8 mouse cellular contexts compared by ENCODE assay signal in the genomic region with DNA sequence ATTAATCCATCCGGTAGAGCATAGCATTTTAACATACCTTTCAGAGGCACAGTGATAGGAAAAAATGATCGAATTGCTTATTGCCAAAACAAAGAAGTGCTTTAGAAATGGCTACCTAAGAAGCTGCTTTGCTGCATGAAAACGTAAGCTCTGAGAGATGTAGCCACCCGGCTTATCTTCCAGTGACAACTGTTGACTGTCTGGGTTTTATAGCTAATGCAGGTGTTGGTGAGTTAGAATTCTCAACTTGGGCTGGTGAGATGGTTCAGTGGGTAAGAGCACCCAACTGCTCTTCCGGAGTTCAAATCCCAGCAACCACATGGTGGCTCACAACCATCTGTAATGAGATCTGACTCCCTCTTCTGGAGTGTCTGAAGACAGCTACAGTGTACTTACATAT. TPM values are rescaled to one million over a fixed set of nuclear protein-coding genes. Genes with fewer than 3 reads are reported as not detected.
A peak's percentile ranks its signal among the peaks of the same experiment; 100 is the strongest.
DNase-seq lines count a peak whose midpoint lies in the region; ATAC-seq and TF ChIP-seq lines count a peak whose summit lies in the region.
"Not testable (repeated sequence)": the region's sequence is repeated elsewhere in the genome, so short reads cannot be mapped to it uniquely, and the experiment has no call there.

No protein-coding gene starts in this region.

- H3K9me3 ChIP-seq in MEL (replicated peaks; ENCODE audit: insufficient read depth, low read length); liver, embryonic 11.5 days (ENCODE audit: control insufficient read depth, low read length); liver, embryonic 13.5 days (replicated peaks); liver, embryonic 14.5 days (ENCODE audit: control insufficient read depth, low read length): not testable (repeated sequence)

- 78% methylated on average over 5 of the region's 5 CpGs for WGBS in liver, embryonic 11.5 days
- 54% methylated on average over 5 of the region's 5 CpGs for WGBS in liver, embryonic 13.5 days (ENCODE audit: insufficient replicate concordance)
- 53% methylated on average over 5 of the region's 5 CpGs for WGBS in liver, embryonic 14.5 days (ENCODE audit: insufficient replicate concordance)

- not testable (repeated sequence) for H3K27me3 ChIP-seq in MEL (ENCODE audit: control insufficient read depth in 1 of 2, insufficient read depth in 2 of 2, low read length in 2 of 2); liver, embryonic 11.5 days (replicated peaks; ENCODE audit: control insufficient read depth, insufficient read depth, low read length); liver, embryonic 13.5 days; liver, embryonic 14.5 days (ENCODE audit: control insufficient read depth, insufficient read depth, low read length)

- TF ChIP-seq RAD21 in MEL (IDR thresholded peaks at IDR 0.05; ENCODE audit: low read depth, low read length), result not testable (repeated sequence)

- not testable (repeated sequence) for H3K4me3 ChIP-seq in MEL (ENCODE audit: control insufficient read depth in 1 of 2, insufficient read depth in 1 of 2, low read depth in 2 of 2, low read length in 2 of 2); liver, embryonic 11.5 days (ENCODE audit: low read depth, low read length); liver, embryonic 13.5 days (replicated peaks); liver, embryonic 14.5 days (ENCODE audit: insufficient read depth in 1 of 2, low read depth in 2 of 2, low read length in 2 of 2)

- H3K9ac ChIP-seq in MEL (ENCODE audit: control insufficient read depth, low read depth, low read length, poor library complexity, severe bottlenecking); liver, embryonic 11.5 days (ENCODE audit: low read depth, low read length); liver, embryonic 13.5 days; liver, embryonic 14.5 days (replicated peaks): not testable (repeated sequence)

- not testable (repeated sequence) for TF ChIP-seq POLR2A in MEL (IDR thresholded peaks at IDR 0.05; ENCODE audit: control insufficient read depth in 1 of 2, insufficient read depth in 1 of 2, low read depth in 1 of 2, low read length in 2 of 2, poor library complexity in 1 of 2)

- 0 out of 2 replicates have a peak, but pooled peaks have one; percentile 41 for ATAC-seq in liver, embryonic 11.5 days (replicated peaks; ENCODE audit: low FRiP score)
- ATAC-seq in liver, embryonic 13.5 days (ENCODE audit: low read depth); liver, embryonic 14.5 days (ENCODE audit: insufficient read depth): not testable (repeated sequence)
- ATAC-seq in megakaryocyte progenitor cell, adult 5-6 weeks (replicated peaks; ENCODE audit: poor library complexity), result peak; percentile 72
- ATAC-seq in megakaryocyte-erythroid progenitor cell, adult 5-6 weeks (replicated peaks; ENCODE audit: low FRiP score, low TSS enrichment, poor library complexity, severe bottlenecking), result peak; percentile 88

- not testable (repeated sequence) for H3K27ac ChIP-seq in MEL (ENCODE audit: control insufficient read depth, low read depth, low read length); liver, embryonic 11.5 days (ENCODE audit: low read depth, low read length); liver, embryonic 13.5 days; liver, embryonic 14.5 days

- H3K79me2 ChIP-seq in MEL (ENCODE audit: control insufficient read depth, insufficient read depth, low read length, poor library complexity), result not testable (repeated sequence)

- TF ChIP-seq CTCF in MEL (IDR thresholded peaks at IDR 0.05 in 2 of 3, conservative IDR thresholded peaks at IDR 0.05 in 1 of 3; ENCODE audit: control insufficient read depth in 1 of 3, insufficient read depth in 1 of 3, low read depth in 2 of 3, low read length in 3 of 3, poor library complexity in 1 of 3, severe bottlenecking in 1 of 3); liver, embryonic 14.5 days (IDR thresholded peaks at IDR 0.05; ENCODE audit: low read depth): not testable (repeated sequence)

- peak; percentile 21 for DNase-seq in MEL (ENCODE audit: low read depth, low spot score)
- DNase-seq in c-Kit-positive CD71-positive TER-119-negative erythroid progenitor cells, embryonic 14.5 days (ENCODE audit: low read depth), result peak; percentile 19
- peak; percentile 8 for DNase-seq in c-Kit-positive CD71-positive TER-119-positive erythroid progenitor cells, embryonic 14.5 days (ENCODE audit: low spot score)
- DNase-seq in liver, embryonic 11.5 days (ENCODE audit: low spot score), result not testable (repeated sequence)
- DNase-seq in liver, embryonic 13.5 days, result peak; percentile 5
- DNase-seq in liver, embryonic 14.5 days (ENCODE audit: low read depth in 3 of 3, low spot score in 3 of 3), result peak in 2 of 3 experiments; percentile 4

- TF ChIP-seq EP300 in MEL (IDR thresholded peaks at IDR 0.05; ENCODE audit: low read depth in 1 of 2, low read length in 2 of 2); liver, embryonic 14.5 days (IDR thresholded peaks at IDR 0.05; ENCODE audit: low read depth): not testable (repeated sequence)

- not testable (repeated sequence) for H3K4me2 ChIP-seq in liver, embryonic 11.5 days; liver, embryonic 13.5 days; liver, embryonic 14.5 days (ENCODE audit: low read depth)

- not testable (repeated sequence) for H3K36me3 ChIP-seq in MEL (ENCODE audit: control insufficient read depth in 1 of 2, insufficient read depth in 2 of 2, low read length in 2 of 2); liver, embryonic 11.5 days (ENCODE audit: control insufficient read depth, insufficient read depth, low read length); liver, embryonic 13.5 days; liver, embryonic 14.5 days (replicated peaks; ENCODE audit: control insufficient read depth, insufficient read depth, low read depth)

- not testable (repeated sequence) for H3K4me1 ChIP-seq in MEL (ENCODE audit: control insufficient read depth in 1 of 2, insufficient read depth in 2 of 2, low read length in 2 of 2); liver, embryonic 11.5 days (replicated peaks; ENCODE audit: control insufficient read depth, insufficient read depth, low read length); liver, embryonic 13.5 days (replicated peaks); liver, embryonic 14.5 days (replicated peaks; ENCODE audit: control insufficient read depth in 2 of 2, insufficient read depth in 2 of 2, low read length in 1 of 2)

TF ChIP-seq in MEL, 35 proteins besides CTCF, POLR2A, EP300 and RAD21:
- 0 out of 2 replicates have a peak, but pooled peaks have one; percentile 4 for TF ChIP-seq GATA1 (IDR thresholded peaks at IDR 0.05; ENCODE audit: low read depth, low read length)

RNA-seq across cellular contexts. Expression of gene Mnat1, which starts 27.5 kb away (rescaled TPM):
- 29.4 and 31.4 TPM in 2 replicates for total RNA-seq in MEL (2012; rRNA removed)
- polyA plus RNA-seq in MEL (2012; ENCODE audit: insufficient read depth in 1 of 2, insufficient read length in 2 of 2, low read depth in 1 of 2, low replicate concordance in 2 of 2, missing spikeins in 1 of 2), result 10 to 100 TPM in 1 of 2 experiments, not detected in 1; 36.9 TPM
- polyA plus RNA-seq in liver, embryonic 11.5 days (2014; fragmentation: Nextera tagmentation; extraction: Ambion mirVana), result 30.5 and 31.4 TPM in 2 replicates
- 11.9 TPM in 2 replicates for polyA plus RNA-seq in liver, embryonic 13.5 days (2015; fragmentation: Nextera tagmentation; extraction: Ambion mirVana)
- polyA plus RNA-seq in liver, embryonic 14.5 days (2012; rRNA removed), result 4.3 and 6.7 TPM in 2 replicates
- polyA plus RNA-seq in liver, embryonic 14.5 days (2014; fragmentation: Nextera tagmentation; extraction: Ambion mirVana), result 11.8 and 12.4 TPM in 2 replicates
- 29.2 and 35.0 TPM in 2 replicates for total RNA-seq in megakaryocyte progenitor cell, adult 5-6 weeks (2015)
- total RNA-seq in megakaryocyte progenitor cell, adult 5-6 weeks (2017), result 39.6 and 52.3 TPM in 2 replicates
- 18.2 and 20.9 TPM in 2 replicates for total RNA-seq in megakaryocyte-erythroid progenitor cell, adult 5-6 weeks (2014; fragmentation: Nextera tagmentation)
- total RNA-seq in megakaryocyte-erythroid progenitor cell, adult 5-6 weeks (2017), result 35.8 and 47.0 TPM in 2 replicates

RNA-seq across cellular contexts. Expression of gene Six4, which starts 37.8 kb away (rescaled TPM):
- total RNA-seq in MEL (2012; rRNA removed), result not detected in 2 replicates
- not detected for polyA plus RNA-seq in MEL (2012; ENCODE audit: insufficient read depth in 1 of 2, insufficient read length in 2 of 2, low read depth in 1 of 2, low replicate concordance in 2 of 2, missing spikeins in 1 of 2)
- 1.4 and 1.6 TPM in 2 replicates for polyA plus RNA-seq in liver, embryonic 11.5 days (2014; fragmentation: Nextera tagmentation; extraction: Ambion mirVana)
- polyA plus RNA-seq in liver, embryonic 13.5 days (2015; fragmentation: Nextera tagmentation; extraction: Ambion mirVana), result 0.05 TPM in 2 replicates
- 0.01 and 0.02 TPM in 2 replicates for polyA plus RNA-seq in liver, embryonic 14.5 days (2012; rRNA removed)
- not detected in 2 replicates for polyA plus RNA-seq in liver, embryonic 14.5 days (2014; fragmentation: Nextera tagmentation; extraction: Ambion mirVana)
- 0.12 TPM in 1 of 2 replicates, not detected in the other for total RNA-seq in megakaryocyte progenitor cell, adult 5-6 weeks (2015)
- total RNA-seq in megakaryocyte progenitor cell, adult 5-6 weeks (2017), result not detected in 2 replicates
- not detected in 2 replicates for total RNA-seq in megakaryocyte-erythroid progenitor cell, adult 5-6 weeks (2014; fragmentation: Nextera tagmentation)
- 0.19 TPM in 1 of 2 replicates, not detected in the other for total RNA-seq in megakaryocyte-erythroid progenitor cell, adult 5-6 weeks (2017)
